Mouse (Mus musculus) brain, adult 2 months (tissue): ENCODE measurements around the gene Galnt5.

ENCODE experiments used
- DNase-seq: peaks from one replicate; pipeline ENCODE4 v3.0.0; 2011; ENCODE audit warnings: low read depth, low spot score

The Galnt5 gene

DNA sequence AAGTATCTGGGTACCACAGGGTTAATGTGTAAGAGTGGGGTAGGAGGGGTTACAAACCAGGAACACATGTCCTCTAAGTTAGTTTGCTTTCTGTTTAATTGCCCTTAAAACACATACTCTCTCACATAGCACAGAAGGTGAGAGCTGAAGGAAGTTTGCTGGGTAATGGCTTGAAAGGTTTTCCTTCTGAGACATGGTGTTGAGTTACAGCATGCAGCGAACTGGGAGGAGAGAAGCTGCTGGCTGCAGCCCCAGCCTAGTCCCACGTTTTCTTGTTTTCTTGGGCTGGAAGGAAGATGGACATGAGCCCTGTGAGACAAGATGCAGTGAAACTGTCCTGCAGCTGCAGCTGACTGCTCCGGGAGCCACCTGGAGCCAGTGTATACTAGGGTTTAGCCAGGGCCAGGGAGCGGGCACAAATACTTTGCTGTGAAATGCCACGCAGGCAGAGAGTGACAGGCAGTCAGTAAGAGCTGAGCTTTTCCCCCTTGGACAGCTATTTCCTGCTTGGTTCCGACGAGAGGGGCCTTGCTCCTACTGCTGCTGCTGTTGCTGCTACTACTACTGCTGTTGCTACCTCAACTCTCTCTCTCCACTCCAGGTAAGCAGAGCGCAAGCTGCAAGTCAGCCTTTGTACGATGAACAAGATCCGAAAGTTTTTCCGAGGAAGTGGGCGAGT lies at the start of gene Galnt5:
Gene Galnt5, plus strand, starts transcription at position 133 of the 679 bp plus-strand sequence.
- no peak for DNase-seq

DNA sequence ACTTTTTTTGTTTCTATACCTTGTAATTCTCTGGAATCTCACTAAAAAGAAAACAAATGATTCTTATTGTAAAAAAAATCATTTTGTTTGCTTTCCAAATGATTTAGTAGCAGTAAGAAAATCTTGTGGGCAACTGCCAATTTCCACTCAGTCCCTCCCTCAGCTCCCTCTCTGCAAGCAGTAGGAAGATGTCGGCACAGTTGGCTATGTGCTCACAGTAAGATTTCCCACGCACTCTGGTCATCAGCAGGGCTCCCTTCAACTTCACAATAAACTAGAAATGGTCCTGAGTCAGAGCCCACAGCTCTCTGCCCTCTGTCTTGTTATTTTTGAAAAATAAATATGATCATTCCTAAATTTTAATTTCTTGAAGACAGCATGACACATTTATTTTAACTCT lies 46.1 kb upstream of the Galnt5 start:
- DNase-seq = peak; percentile 83

DNA sequence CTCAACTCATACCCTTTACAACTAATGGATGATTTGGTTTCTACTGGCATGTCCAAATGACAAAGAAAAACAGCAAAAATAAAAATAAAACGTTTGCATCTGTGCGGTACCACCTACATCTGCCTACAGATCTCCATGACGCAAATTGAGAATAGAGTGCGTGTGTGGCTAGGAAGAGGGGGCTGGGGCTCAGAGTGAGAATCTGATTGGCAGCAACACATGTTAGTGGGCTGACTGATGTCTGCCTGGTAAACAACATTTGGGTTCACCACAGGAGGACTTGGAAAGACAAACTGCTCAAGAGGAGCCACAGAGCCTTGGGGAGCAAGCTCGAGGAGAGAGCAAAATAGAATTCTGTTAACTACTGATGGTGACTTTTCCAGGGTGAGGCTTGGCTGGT lies 36.9 kb upstream of the Galnt5 start:
- peak; percentile 93 for DNase-seq

DNA sequence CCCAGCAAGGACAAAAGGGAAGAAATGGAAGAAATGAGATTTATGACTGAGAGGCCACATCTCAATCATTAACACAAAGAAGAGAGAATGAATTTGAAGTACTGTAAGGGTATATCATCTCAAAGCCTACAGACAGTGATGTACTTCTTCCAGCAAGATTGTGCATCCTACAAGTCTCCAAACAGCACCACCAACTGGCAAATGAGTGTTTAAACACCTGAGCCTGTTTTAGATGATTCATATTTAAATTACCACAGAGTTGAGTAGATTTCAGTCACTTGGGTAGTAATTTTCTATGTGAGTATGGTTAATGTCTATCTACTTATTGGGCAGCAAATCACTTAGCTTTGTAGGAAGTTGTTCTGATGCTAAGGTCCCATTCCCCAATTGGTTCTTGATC lies 15.4 kb upstream of the Galnt5 start:
- DNase-seq = peak; percentile 18

DNA sequence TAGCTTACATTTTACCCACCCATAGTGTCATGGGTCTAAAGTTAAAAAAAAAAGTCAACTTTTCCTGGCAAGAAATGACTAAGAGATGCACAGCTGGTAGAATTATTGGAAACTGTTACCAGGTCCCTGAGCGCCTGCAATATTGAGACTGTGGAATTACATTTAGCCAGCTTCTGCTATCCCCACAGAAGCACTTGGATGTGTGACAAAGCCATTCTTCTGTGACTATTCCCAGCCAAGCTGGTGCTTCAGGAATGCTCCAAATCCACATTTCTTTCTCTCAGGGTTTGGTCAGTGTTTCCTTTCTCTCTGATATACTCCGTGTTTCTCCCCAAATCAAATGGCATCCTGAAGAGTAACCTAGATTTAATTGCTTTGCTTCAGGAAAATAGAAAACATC lies 6.6 kb upstream of the Galnt5 start:
- peak; percentile 78 for DNase-seq

DNA sequence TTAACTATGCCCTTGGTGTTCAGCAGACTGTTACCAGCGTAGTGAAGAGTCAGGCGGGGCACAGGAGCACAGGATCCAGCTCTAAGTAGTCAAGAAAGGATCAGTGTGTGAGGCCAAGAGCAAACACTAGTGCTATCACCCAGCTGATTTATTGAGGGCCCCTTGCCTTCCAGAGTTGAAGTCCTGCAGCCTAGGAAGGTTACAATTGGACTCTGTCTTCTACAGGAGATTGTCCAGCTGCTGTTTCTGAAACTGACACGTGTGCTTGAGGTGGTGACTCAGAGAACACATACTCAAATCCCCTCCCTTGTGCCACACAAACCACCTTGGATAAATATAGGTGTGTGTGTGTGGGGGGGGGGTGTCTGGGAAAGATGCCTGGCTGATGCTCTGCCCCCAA lies 3.8 kb downstream of the Galnt5 start:
- no peak for DNase-seq

DNA sequence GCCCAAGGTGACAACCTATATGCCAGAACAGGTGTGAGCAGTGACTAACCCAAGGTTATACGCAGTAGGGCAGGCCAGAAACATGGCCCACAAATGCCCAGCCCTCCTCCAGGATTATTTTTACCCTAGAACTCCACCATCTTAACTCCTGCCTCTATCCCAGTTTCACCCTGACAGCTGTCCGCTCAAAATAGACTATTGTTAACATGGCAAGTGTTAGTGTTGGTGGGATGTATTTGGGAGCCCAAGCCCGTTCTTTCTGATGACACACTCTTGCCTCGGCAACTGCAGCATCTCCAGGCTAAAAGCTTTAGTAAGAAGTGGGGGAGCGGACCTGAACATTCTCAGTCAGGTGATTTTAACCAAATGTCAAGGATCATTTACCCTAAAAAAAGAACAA lies 9.4 kb downstream of the Galnt5 start:
- peak; percentile 43 for DNase-seq

DNA sequence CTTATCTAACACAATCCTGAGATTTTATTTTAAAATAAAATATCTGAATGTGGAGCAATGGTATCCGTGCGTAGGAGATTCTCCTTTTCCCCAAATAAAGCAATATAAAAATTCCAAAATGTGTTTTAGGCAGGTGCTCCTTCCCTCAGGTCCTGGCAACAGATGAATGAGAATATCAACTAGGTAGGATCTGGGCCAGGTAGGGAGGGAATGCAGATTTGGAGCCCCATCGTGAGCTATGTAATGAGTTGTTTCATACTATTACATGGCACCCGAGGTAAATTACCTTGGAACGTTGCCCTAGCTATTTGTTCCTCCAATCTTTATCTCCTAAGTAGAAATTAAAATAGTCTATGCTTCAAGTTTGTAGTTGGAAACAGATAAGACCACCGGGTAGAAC lies 25.9 kb downstream of the Galnt5 start:
- DNase-seq = peak; percentile 48

DNA sequence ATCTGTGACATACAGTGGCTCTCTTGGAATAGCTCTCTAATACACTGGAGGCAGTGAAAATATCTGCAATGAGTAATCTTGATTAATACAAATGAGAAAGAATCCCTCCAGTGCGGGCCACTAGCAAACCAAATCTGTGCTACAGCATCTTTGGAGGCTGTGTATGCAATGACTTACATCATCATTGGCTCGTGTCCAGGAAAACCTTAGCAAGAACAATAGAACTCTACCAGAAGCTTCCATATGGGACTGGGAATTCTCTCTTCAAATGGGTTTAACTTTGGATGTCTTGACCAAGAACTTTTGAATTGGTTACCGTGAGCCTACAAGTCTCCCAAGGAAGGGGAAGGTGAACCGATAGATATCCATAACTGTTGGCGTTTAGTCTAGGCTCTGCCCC lies 29.1 kb downstream of the Galnt5 start:
- DNase-seq = peak; percentile 73

DNA sequence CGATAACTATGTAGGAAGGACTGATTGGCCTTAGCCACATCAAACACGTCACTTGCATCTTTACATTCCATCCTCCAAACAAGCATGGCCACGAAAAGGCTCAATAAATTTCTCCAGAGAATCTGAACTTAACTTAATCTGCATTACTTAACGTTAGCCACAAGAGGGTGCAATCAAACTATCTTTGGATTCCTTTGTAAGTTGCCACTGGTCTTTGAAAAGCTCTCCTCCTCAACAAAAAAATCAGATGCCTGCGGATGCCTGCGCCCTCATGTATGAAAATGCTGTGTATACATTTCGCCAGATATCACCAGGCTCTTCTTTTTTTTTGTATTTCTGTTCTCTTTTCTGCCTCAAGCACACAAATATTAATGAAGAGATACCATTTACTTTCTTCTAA lies 31.7 kb downstream of the Galnt5 start:
- peak; percentile 91 for DNase-seq

DNA sequence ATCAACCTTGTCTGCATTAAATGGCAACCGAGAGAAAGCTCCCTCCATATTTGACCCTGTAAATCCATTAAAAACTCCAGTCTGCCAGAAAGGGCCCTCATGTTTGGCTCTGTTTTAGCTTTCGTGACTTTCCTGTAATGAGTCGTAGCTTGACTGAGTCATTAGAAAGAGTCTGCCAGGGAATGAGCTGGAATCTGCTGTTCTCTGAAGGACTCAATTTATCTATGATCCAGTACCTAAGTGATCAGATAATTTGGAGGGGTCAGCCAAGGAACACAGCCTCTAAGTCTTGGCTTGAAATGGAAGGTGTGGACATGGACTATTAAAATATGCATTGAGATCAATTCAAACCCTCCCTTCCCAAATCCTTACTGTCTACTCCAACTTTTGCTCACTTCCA lies 33.7 kb downstream of the Galnt5 start:
- peak; percentile 31 for DNase-seq

DNA sequence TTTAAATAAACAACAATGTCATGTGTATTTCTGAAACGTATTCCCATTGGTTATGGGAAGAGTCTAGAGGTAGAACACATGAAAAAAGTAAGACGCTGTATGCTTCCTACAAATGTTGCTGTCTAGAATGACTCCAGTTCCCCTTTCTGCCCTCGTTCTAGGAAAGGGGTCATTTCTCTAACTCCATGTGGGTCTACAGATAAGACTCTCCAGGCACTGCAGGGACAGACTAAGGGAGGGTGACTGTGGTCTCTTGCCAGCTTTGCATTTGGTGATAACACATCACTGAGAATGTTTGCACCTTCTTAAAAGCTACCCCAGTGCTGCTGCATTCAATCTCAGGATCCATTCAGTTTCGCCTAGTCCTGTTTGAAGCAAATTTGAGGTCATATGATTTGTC lies 38.0 kb downstream of the Galnt5 start:
- no peak for DNase-seq

DNA sequence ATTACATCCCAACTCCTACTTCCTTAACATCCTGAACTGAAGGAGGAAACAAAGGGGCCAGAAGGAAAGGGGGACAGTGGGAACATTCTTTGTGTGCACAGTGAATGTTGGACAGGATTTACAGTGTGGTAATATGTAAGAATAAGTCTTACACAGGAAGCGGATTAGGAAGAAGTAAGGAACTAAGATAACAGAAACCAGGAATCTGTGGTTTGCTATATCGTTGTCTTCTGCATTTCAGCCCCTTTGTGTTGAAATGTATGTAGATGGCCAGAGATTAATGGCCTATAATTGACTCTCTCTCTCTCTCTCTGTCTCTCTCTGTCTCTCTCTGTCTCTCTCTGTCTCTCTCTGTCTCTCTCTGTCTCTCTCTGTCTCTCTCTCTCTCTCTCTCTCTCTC lies 39.2 kb downstream of the Galnt5 start:
- no peak for DNase-seq

DNA sequence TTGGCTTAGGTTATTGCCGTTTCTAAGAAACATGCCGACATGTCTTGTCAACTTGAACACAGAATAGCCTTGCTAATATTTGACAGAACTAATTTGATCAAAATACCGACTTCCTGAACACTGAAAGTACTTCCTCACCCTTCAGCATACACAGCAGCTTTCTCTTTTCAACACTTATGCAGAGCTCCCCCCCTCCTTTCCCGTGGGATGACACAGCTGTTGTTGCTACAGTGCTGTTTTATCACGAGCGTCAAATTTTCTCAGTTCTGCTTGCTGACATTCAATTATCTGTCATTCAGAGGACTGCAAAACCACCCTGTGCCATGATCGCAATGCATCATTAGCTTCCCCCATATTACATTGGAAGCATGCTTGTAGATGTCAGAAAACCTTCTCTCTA lies 44.2 kb downstream of the Galnt5 start:
- peak; percentile 82 for DNase-seq

DNA sequence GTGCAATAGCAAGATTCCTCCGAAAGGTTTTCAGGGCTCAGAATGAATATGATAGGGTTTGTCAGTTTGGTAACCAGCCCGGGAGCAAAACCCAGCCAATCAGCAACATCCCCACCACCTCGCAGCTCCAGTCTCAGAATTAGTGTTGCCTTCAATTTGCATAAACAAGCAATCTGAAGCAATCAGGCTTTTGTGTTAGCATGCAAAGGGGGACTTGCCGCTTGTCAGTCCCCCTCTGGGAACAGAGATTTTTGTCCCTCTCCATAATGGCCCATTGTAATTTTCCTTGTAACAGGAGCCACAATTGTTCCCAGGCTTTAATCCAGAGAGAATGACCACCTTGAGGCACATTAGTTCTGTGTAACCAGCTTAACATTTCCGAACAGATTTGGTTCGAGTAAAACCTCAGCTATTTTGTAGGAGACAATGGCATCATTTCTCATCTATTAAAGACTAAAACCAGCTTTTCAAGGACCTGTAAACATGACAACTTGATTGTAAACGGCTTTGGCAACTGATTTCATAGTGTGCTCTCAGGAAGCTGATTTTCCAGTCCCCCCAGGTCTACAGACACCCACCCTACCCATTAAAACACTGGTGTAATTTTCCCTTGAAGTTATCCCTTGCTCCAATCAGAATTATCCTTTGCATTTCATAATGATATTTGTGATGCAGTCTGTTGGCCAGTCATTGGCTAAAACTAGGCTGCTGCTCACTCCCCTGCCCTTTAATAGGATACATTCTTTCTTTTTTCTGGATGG lies 55.3 kb downstream of the Galnt5 start, which contains the start of gene Ermn:
Gene Ermn, minus strand, starts transcription at position 44 of the 761 bp plus-strand sequence.
- peak; percentile 92 for DNase-seq

DNA sequence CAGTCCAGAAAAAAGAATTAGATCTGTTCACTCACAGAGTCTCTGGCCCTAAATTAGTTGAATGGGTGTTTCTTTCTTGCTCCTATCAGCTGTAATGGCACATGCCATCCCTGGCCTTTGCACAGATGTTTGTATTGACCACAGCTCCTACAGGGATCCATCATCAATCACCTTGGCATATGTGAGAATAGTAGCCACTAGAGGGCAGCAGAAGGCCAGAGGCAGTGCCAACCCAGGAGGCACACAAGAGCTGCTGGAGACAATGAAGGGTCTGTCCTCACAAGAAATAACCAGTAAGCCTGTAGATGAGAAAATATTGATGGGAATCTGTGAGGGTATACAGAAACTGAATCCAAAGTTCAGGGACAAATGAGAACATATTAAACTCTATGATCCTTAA lies 57.7 kb downstream of the Galnt5 start:
- DNase-seq = peak; percentile 89

DNA sequence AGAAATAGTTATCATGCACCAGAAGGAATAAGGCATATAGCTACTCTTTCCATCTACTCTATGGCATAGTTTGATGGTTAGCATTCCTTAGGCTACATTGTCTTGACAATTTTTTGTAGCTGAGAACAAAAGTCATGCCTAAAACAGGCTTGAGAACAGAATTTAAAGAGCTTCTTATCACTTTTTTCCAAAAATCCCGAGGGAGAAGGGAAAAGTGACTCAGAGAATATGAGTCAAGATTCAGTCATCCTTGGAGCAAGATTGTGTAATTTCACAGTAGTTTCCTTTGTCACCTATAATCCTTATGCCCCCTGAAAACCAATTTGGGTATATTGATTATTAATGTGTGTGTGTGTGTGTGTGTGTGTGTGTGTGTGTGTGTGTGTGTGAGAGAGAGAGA lies 82.2 kb downstream of the Galnt5 start:
- DNase-seq = peak; percentile 56

DNA sequence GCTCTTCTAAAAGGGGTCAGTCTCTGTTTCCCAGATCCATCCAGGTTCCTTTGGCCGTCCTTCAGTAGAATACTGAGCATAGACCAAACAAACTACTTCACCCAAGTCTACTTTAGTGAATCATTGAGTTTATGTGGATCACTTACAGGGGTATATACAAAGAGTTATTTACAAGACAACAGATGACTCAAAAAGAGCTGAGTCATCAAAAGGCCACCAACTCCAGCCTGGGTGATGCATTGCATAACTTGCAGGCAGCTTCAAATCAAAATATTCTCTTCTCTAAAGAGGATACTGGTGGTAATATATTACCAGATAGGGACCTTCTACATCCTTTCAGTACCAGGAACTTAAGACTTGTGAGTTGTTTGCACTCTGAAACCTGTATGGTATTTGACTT lies 88.7 kb downstream of the Galnt5 start:
- no peak for DNase-seq

DNA sequence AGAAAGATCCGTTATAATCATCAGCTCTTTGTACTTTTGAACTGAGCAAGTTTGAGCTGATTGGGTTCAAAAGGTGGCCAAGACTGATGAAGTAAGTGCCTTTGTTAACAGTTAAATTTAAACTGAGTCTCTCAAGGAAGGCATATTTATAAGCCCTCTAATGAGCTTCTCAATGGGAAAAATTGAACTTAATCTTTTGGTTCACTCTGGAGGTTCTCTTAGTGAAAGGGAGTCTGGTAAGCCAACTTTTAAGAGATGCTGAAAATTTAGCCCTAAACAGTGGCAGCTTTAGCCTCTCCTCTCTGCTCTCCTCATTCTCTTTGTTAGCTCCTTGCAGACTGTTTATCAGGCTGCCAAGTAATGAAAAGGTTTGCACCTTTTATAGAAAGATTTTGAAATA lies 97.1 kb downstream of the Galnt5 start:
- DNase-seq = no peak
